In the genomic region with DNA sequence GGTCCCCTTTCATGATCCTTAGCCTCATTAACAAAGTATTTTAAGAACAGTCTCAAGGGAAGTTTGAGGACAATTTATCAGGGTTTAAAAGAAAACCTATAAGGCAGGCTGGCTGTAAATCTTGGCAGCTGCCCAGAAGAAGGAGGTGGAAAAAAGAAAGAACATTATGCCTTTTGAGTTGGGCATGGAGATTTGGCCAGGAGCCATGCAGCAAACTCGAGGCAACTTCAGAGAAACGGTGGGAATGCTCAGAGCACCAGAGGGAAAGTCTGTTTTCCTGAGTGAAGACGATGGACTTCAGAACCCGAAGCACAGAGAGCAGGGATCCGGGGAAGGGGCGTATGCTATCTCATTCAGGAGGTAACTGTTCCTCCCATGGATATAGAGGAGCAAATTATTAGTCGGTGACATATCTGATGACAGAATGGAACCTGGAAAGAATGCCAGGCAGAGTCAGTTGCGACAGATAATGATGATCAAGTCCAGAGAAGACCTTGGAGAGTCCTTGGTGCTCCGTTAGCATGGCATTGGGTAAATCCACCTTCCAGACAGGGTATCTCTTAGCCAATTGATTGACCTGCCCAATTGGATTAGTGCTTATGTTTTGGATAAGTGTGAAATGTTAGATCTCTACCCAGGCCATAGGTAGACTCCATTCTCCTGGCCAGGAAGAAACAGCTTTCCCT, we compare ENCODE assay signal across 12 mouse cellular contexts.
A peak's percentile ranks its signal among the peaks of the same experiment; 100 is the strongest.
DNase-seq lines count a peak whose midpoint lies in the region; ATAC-seq and TF ChIP-seq lines count a peak whose summit lies in the region.
"Had no signal": no experiment of that assay in that cellular context is flagged by ENCODE, and none has a peak within 500 bp of the region (broad histone marks: within the 10 kb centered on the region; RNA-seq: fewer than 3 reads in every experiment).

No protein-coding gene starts in this region.

- WGBS in lung, embryonic 14.5 days: 60% methylated on average over 9 of the region's 9 CpGs
- 60% methylated on average over 9 of the region's 9 CpGs for WGBS in lung, adult 2 months

- no peaks in the 10 kb centered on the region for H3K4me1 ChIP-seq in lung, embryonic 14.5 days (ENCODE audit: insufficient read depth)
- H3K4me1 ChIP-seq in lung, adult 2 months (ENCODE audit: control insufficient read depth, insufficient read depth, low read length): no peaks in the 10 kb centered on the region
- H3K4me1 ChIP-seq: liver, embryonic 15.5 days had no signal

- no peaks in the 10 kb centered on the region for H3K27me3 ChIP-seq in lung, embryonic 14.5 days (ENCODE audit: insufficient read depth, low read length)
- H3K27me3 ChIP-seq: liver, embryonic 15.5 days had no signal

- H3K36me3 ChIP-seq in lung, embryonic 14.5 days (ENCODE audit: insufficient read depth): no peaks in the 10 kb centered on the region
- H3K36me3 ChIP-seq: G1E; liver, embryonic 15.5 days had no signal

- TF ChIP-seq CTCF in lung, embryonic 14.5 days (IDR thresholded peaks at IDR 0.05; ENCODE audit: low read depth): no peak
- TF ChIP-seq CTCF in lung, adult 2 months (IDR thresholded peaks at IDR 0.05; ENCODE audit: insufficient read depth, low read length): no peak

- no peak overlapping the region for H3K27ac ChIP-seq in lung, embryonic 14.5 days (ENCODE audit: low read depth)
- H3K27ac ChIP-seq: liver, embryonic 15.5 days had no signal

- ATAC-seq in lung, embryonic 14.5 days (ENCODE audit: insufficient read depth): no peak
- ATAC-seq: hindbrain, embryonic 16.5 days had no signal

- DNase-seq in lung, embryonic 14.5 days: peak; percentile 67
- no peak for DNase-seq in lung, adult 2 months
- peak; percentile 48 for DNase-seq in adrenal gland, postnatal 10 days
- peak; percentile 60 to 63 for DNase-seq in left cerebral cortex, adult 18-20 months (ENCODE audit: low spot score in 2 of 2)
- peak; percentile 30 to 48 for DNase-seq in right cerebral cortex, postnatal 36 days (ENCODE audit: low spot score in 2 of 2)
- no peak for DNase-seq in embryo, embryonic 9.5 days (ENCODE audit: extremely low spot score)
- DNase-seq in yolk sac, embryonic 10.5 days (ENCODE audit: low spot score): no peak
- DNase-seq: kidney, postnatal 4 days; thymus, postnatal 4 days had no signal

- TF ChIP-seq POLR2A in lung, adult 2 months (IDR thresholded peaks at IDR 0.05; ENCODE audit: borderline replicate concordance, extremely low read depth, low read depth, low read length): no peak

- no peak overlapping the region for H3K4me2 ChIP-seq in lung, embryonic 14.5 days
- H3K4me2 ChIP-seq: liver, embryonic 15.5 days had no signal

- no peak overlapping the region for H3K4me3 ChIP-seq in lung, embryonic 14.5 days (ENCODE audit: low read depth, low read length)
- no peak overlapping the region for H3K4me3 ChIP-seq in lung, adult 2 months (replicated peaks; ENCODE audit: extremely low read depth, low read depth, low read length)
- H3K4me3 ChIP-seq: liver, embryonic 15.5 days had no signal

- no peaks in the 10 kb centered on the region for H3K9me3 ChIP-seq in lung, embryonic 14.5 days (ENCODE audit: low read depth, low read length)
- H3K9me3 ChIP-seq: liver, embryonic 15.5 days had no signal

- H3K9ac ChIP-seq in lung, embryonic 14.5 days: no peak overlapping the region
- H3K9ac ChIP-seq: liver, embryonic 15.5 days had no signal

Comparison
In these comparisons a context has a peak if more than half of its experiments do, and no peak if none do; other contexts are left out.
1. DNase-seq: peak in lung, embryonic 14.5 days (single experiment), adrenal gland, postnatal 10 days (single experiment), left cerebral cortex, adult 18-20 months (2 of 2) and right cerebral cortex, postnatal 36 days (2 of 2); none in lung, adult 2 months (single experiment), embryo, embryonic 9.5 days (single experiment) and yolk sac, embryonic 10.5 days (single experiment).